Mouse (Mus musculus) left cerebral cortex, adult 9 months (tissue): Measurements from ENCODE around the gene Hunk.
A peak's percentile ranks its signal among the peaks of the same experiment; 100 is the strongest.

Experiments
- DNase-seq, 2 experiments: peaks; one replicate each; pipeline ENCODE4 v3.0.0; 2022; ENCODE audit warnings: low spot score in 2 of 2

The Hunk gene

DNA sequence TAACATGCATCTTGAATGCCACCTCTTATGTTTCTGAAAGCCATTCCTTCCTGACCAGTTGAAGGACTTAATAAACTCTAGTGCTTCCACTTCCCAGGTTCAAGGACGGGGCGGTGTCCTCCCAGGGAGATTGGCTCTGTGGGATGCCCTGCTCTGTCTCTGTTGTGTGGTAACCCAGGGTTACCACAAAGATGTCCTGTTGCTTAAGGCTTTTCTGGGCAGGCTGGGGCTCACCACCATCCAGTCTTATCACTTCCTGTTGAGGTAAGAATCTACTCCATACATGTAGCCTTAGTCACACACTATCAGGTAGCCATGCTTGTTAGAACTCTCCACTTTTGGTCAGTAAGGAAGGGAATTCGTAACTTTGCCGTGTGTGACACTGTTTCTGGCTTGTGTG is 49.4 kb downstream of the Hunk start:
- no peak for DNase-seq

DNA sequence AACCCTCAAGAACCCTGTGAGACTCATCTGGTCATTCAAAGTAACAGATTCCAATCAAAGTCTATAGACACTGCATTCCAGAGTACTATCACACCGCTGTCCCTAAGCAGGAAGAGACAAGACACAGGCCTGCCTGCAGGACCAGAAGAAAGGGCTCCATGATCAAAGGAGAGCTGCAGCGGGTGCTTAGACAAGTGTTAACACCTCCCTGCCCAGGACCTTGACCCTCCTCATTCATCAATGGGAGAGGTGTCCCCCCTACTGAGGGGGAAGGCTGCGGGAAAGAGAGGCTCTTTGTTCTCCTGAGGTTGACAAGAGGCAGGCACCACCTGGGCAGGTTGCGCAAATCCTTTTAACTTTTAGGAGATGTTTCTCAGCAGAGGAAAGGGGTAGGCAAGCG is 51.5 kb downstream of the Hunk start:
- DNase-seq = no peak

DNA sequence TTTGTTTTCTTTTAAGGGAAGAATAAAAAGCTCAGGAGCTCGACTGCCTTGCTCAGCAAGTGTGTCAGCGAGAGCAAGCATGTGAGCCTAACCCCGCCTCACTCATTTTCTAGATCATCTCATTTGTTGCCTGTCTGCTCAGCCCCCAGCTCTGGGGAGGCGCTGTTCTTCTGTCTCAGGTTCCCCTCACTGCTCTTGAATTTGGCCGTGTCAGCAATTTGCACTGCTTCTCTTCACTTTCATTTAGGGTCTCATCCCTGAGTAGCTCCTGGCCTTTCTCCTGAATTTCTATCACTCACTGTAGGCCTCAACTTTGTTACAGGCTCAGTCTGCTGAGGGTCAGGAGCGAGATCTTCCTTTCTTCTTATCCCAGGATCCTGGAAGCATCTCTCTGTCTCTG is 53.7 kb downstream of the Hunk start:
- DNase-seq = no peak

DNA sequence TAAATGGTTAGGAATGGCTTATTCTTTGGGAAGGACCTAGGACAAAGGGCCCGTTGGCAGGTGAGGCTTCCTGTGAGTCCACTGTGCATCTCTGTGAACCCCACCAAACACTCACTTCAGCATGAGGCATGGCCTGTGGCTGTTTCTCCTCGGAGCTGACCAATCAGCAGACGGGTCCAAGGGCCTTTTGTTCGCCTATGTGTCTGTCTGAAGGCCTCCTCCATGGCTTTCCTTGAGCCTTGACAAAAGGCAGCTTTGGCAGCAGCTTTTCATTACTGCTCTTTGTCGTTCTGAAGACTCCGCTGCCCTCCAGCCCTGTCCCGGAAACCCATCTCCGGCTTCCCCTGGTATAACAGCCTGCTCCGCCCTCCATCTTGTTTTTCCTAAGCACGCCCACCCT is 54.8 kb downstream of the Hunk start:
- DNase-seq = no peak

DNA sequence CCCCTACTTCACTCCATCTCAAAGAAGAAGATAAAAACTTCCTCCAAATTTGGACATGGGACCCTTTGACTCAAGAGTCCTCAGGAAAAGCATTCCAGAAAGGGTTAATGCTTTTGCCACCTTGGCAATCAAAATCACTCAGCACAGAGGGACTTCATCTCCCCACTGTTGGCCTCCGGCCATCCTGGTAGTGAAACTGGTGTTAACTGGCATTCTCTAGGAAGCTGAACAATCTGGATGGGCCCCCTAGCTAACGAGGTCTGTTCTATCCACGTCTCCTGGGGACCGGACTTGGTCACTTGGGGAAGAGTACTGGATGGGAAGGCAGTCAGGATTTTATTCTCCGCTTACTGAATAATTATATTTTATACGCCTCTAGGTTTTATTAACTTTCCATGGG is 57.2 kb downstream of the Hunk start:
- no peak for DNase-seq

DNA sequence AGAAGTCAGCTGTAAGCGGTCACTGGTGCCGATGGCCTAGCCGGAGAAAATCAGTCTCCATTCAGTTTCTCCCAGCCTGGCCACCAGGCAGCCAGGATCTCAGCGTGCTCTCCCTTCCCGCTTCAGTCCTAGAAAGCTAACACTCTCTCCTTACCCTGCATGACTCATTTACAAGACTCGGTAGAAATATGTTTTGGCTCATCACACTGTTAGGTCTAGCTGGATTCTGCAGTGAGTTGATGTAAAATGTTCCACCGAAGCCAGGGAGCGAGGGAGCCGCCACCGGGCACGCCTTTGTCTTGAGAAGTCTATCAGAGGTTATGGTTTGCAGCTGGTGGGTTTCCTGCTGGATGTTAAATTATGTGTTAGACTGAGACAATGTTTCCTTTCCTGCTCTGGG is 67.4 kb downstream of the Hunk start:
- DNase-seq = peak in 1 of 2 experiments; percentile 21

DNA sequence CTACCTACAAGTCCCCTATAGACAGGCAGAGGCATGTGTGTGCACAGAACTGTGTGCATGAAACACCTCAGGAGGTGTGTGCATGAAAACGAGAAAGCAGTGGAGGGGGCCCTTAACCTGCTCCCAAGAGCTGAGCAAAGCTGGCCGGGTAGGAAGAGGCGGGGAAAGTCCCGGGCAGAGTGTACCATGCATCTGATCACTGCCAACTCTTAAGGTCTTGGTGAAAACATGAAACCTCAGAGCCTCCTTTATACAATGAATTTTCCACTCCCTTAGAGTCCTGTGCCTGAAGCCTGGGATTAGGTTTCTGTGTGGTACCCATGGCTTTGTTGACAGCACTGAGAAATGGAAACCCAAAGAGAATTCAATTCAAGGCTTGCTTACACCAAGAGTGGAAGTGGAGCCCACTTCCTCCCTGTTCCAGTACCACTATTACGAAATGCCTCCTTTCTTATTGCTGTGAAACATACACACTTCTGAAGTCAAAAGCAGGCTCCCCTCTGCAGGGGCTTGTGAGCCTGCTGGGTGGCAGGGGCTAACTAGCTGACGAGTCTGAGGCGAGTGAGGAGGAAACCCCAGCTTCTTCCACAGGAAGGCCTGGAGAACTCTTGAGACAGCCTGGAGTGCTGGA is 70.8 kb downstream of the Hunk start:
- DNase-seq = no peak

DNA sequence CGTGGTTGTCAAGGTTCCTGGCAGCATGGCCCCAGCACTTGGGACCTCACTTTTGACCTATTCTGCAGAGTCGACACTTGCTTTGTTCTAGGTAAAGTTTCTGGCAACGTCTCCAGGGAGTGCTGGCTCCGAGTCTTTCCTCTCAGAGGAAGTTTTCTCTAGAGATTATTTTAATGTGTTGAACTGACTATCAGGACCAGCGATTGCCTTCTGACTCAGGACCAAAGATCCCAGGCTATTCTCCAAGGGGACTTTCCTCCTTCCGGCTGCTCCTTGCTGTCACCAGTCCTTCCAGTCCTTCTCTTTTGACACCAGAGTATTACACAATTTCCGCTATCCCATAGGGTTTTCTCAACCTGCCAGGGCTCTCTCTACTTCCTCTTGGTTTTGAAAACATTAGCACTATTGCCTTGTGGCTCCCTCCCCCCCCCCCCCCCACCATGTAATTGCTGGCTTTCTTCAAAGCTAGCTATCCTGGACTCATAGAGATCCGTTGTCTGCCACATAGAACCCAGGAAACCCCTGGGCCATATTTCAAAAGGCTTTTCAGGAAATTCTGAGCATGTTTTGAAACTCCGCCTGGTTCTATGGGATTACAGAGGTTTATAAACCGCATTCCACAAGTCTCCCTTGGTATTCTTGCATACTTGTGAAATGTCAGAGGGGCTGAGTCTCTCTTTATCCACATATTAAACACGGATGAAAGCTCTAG is 73.2 kb downstream of the Hunk start:
- no peak for DNase-seq

DNA sequence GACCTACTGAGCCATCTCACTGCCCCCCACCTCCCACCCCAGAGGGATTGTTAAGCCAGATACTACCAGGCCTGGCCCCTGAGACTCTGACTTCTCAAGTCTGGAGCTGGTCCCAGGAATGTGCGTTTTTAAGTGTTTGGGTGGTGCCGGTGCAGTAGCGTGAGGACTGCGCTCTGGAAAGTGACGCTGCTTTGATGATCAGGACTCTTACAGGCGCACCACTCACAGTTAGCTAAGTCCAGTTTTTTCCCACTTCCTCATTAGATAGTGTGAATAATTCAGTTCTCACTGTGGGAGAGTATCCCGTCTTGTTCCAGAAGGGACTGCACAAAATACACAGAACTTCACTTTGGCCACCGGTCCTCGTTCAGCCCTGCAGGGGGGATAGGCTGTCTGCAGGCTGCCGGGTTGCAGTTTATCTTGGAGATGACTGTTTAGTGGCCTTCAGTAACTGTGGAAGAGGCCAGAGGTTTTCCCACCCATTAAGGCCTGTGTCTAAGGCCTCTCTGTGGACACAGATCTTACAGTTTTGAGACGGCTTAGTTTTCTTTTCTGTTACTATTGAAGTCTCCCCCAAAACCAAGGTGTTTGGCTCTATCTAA is 75.6 kb downstream of the Hunk start:
- no peak for DNase-seq

DNA sequence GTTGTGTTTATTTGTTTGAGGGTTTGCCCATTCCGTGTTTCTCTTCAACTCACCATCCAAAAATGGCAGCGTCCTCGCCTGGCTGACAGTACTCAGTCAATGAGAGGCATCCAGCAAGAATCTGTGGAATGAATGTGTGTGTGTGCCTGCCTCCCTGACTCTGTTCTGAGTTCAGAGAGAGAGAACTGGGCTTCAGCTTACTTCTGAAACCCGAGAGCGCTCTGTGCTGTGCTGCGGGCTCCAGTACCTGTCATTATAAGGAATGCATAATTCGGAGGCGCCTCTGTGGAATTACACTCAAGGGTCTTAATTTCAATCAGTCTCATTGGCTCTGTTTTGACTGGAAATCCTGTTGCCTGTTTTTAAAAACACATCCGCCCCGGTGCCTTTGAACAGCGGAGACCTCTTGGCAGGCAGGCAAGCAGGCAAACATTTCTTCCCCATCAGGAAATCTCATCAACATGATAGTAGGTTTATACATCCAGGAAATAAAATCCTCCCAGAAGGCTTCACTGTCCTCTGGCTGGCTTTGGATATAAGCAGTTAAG is 77.0 kb downstream of the Hunk start:
- no peak for DNase-seq

DNA sequence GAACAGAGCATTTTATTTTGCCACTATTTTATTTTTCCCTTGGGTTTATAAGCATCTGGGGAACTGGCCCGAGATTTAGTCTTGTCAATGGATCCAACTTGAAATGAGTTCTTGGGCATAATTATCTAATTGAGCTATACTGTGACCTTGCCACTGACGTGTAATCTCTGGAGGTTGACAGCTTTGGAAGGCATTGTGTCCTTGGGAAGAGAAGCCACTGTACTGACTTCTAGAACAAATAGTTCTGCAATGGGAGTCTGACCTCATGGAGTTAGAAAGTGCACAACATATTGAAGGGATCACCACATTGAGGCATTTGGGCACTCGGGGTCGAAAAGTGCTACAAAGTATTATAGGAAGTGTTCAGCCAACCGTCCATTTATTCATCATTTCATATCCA is 79.3 kb downstream of the Hunk start:
- no peak for DNase-seq

DNA sequence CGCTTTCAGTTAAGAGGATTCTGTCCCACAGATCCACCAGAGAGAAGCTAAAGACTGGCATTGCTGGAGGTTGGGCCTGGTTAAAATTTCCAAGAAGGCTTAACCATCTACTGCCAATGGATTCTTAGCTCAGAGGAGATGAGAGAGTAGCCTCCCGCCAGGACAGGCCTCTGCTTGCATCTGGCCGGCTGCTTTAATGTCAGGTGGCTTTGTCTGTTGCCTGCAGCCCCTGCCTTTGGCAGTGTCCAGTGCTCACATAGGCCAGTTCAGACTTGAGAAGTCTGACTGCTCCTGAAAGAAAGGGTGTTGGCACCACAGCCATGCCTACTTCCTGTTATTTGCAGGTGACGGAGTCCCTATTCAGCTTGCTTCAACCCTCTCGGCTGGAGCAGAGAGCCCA is 82.5 kb downstream of the Hunk start:
- no peak for DNase-seq

DNA sequence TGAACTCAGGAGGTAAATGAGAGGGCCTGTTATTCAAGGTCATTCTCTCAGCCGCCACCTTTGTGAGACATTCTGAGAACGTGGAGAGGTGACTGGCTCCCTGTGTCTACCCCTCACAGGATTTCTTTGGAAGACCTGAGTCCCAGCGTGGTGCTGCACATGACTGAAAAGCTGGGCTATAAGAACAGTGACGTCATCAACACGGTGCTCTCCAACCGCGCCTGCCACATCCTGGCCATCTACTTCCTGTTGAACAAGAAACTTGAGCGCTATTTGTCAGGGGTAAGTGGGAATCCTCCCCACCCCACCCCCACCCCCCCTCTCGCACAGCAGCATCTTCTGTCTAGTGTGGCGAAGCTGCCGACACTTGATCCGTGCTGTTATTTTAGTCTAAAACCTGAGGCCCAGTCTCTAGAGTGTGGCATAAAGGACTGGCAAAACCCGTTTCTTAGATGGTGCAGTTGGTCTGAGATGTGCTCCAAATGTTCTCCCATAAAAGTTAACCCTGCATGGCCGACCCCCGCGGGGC is 90.0 kb downstream of the Hunk start:
- DNase-seq = no peak

DNA sequence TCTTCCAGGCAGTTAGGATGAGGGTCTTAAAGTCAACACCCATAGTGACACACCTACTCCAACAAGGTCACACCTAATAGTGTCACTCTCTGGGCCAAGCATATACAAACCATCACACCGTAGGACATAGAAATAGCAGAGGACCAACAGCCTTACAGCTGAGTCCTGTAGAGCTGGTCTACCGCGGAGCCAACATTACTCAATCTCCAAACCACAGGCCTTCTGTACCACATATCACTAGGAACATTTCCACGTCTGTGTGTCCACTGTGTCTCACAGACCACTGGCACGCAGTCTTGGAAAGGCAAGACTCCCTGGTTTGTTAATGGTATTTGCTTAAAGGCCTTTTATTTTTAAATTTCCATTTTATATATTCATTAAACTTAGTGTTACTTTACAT is 95.8 kb downstream of the Hunk start:
- DNase-seq = no peak

DNA sequence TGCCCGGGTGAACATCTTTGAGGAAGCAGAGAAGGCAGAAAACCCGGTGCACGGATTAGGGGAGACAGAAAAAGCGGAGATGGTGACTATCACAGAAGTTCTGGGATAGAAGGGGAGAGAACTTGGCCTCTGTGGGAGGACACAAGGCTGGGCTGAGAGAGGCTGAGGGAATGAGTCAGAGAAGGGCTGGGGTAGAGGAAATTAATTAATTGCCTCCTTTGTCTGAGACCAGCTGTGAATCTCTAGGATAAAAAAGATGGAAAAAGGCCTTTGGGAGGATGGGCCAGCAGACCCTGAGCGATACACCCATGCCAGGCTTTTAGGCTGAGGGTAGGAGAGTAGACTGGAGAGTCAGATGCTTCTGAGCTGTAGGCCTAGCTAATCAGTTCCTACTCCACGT is 97.5 kb downstream of the Hunk start:
- DNase-seq = no peak

DNA sequence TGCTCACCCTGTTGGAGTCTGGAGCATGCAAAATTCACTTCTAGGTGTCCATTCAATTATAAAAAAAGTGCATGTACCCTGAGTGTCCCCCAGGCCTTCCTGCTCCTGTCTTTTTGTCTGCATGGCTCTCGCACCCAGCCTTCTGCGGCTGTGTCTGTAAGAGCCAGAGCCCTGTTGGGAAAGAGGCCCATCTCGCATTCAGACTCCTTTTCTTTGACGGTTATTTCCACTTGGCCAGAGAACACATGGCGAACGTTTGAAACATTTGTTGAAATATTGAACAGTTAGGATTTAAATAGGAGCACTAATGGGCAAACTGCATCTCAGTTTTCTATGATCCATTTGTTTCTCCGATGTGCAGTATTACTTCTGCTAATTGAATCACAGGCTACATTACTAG is 99.3 kb downstream of the Hunk start:
- no peak for DNase-seq

DNA sequence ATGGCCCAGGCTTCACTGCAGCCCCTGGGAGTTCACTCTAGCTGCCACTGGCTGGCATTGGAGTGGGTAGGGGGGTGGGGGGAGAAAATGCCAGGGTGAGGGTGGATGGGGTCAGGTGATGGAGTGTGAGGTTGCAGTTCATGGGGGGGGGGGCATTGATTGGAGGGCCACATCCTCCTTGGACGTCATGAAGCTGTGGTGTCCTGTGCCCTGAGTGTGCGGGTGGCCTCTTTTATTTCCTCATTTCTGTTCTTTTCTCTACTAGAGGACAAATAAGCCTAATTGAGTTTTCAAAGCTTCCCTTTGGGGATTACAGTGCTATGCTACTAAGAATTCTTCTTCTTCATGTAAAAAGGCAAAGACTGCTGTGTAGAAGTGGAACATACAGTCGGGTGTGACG is 99.8 kb downstream of the Hunk start:
- no peak for DNase-seq

DNA sequence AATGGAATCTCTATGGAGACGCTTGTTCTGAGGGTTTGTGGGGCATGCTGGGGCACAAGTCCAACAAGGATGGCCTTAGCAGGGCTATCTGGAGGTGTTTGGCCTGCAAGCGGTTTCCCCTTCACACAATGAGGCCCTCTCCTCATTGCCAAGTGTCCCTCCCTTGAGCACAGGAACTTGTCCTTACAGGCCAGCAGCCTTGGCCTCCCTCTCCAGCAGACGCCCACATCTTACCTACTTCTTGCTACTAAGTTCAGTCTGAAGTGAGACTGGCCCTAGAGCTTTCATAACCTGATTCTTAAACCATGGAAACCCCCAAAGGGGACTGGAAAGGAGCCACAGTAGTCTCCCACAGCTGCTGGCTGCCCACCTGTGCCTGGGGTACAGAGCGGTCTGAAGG is 104.3 kb downstream of the Hunk start:
- no peak for DNase-seq

DNA sequence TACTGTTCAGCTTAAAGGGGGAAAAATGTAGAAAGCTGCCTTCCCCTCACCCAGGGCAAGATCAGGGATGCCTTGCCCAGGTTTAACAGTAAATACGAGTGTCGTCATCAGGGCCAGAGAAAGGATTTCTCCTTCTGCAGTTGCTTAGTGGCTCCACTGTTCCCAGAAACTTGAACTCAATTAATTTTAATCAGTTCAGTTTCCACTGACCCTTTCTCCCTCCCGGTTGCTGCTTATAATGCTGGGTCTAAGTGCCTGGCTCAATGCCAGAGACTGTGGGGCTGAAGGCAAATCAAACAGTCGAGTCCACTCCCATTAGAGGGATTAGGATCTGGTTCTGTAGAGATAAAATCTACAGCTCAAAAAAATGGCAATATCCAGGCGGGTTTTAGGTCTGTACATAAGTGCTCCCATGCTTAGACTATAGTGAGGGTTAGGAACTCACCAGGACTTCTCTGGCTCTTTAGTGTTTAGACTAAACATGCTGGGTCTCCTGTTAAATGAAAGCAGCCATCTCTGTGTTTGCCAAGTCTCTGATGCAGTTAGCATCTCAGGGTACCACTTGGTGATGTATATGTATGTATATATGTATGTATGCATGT is 106.2 kb downstream of the Hunk start:
- DNase-seq = no peak

DNA sequence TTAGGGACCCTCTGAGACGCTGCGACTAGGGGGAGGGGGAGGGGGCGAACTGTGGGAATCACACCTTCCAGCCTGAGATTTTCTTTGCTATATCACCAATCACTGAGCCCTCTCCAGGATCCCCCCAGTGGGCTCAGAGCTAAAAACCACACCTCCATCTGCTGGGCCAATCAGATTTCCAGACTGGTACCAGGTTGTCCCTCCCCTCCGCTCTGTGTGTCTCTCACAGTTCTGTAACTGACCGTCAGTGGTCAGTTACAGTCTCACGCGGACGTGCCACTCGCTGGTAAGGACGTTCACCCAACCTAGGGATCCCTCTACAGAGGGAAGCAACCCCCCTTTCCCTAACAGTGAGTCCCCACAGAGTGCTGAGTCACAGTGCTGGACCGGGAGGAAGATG is 111.1 kb downstream of the Hunk start:
- DNase-seq = no peak

DNA sequence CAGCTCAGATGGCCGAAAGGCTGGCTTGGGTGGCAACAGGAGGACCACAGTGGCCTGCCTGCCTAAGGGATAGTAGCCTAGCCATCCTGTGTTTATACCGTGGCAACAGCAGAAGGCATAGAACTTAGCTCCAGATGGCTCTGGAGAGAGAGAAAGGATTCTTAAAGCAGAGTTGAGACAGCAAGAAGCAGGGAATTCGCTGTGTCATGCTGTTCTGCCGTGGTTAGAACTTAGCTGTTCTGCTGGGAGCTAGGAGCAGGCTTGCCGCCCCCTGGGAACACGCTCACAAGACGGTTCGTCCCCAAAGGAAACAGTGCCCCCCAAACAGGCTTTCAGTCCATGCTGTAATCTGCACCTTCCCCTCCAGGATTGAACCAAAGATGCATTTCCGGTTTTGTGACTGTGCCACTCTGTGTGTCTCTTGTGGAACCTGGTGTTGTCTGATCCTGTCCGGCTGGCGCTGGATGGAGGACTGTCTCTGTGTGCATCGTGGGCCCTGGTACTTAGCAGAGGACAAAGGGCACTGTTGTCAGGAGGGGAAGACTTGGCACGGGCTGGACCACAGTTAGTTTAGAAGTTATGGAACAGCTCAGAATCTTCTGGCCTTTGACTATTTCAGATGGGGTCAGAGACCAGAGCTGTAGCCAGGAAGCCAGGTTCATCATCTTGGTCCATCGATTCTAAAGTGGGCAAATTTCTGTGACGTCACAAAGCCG is 112.1 kb downstream of the Hunk start:
- peak in 1 of 2 experiments; percentile 43 for DNase-seq

DNA sequence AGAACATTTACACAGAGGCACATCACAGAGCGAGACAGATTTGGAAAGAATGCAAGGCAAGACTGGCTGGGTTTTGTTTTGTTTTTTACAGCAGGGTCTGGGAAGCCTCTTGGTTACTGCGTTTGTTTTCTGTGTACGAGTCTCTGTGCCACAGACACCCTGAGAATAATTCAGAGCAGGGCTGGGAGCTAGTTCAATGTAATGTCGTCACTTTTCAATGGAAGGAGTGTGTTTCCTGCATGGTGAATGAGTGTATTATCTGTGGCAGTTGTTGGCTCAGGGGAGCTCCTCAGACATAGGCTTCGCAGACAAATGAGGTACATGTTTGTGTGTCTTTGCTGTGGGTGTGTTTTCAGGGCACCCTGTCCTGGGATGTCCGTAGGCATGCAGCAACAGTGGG is 115.0 kb downstream of the Hunk start:
- DNase-seq = no peak
